Mouse (Mus musculus) embryonic facial prominence, embryonic 13.5 days (tissue): Measurements from ENCODE around the gene Leng8. TPM values are rescaled to one million over a fixed set of nuclear protein-coding genes. Genes with fewer than 3 reads are reported as not detected.

Experiments used
- ATAC-seq: fragments of 200-750 bp; cut with Nextera tagmentation; 2 replicates; pipeline ENCODE4 v1.8.0; 2017; ENCODE audit warnings: low read depth; ENCODE audit not compliant: insufficient number of reproducible peaks, insufficient read depth, low FRiP score, low TSS enrichment
- H3K27ac ChIP-seq: fragments of 300-500 bp; sonication (generic); 2 replicates; pipeline ENCODE4 v1.5.1; 2015; ENCODE audit warnings: moderate library complexity, mild to moderate bottlenecking, inconsistent platforms
- H3K27me3 ChIP-seq: fragments of 300-500 bp; sonication (generic); 2 replicates; pipeline ENCODE4 v1.6.1; 2015; ENCODE audit warnings: mild to moderate bottlenecking, inconsistent platforms
- H3K36me3 ChIP-seq: fragments of 300-500 bp; sonication (generic); 2 replicates; pipeline ENCODE4 v1.6.1; 2015; ENCODE audit warnings: mild to moderate bottlenecking, inconsistent platforms
- H3K4me1 ChIP-seq: fragments of 300-500 bp; sonication (generic); 2 replicates; pipeline ENCODE4 v1.6.1; 2015; ENCODE audit warnings: inconsistent platforms
- H3K4me2 ChIP-seq: fragments of 300-500 bp; sonication (generic); 2 replicates; pipeline ENCODE4 v1.6.1; 2015; ENCODE audit warnings: moderate library complexity, mild to moderate bottlenecking, inconsistent platforms
- H3K4me3 ChIP-seq: fragments of 300-500 bp; sonication (generic); 2 replicates; pipeline ENCODE4 v1.5.1; 2015; ENCODE audit warnings: mild to moderate bottlenecking, inconsistent platforms
- H3K9ac ChIP-seq: fragments of 300-500 bp; sonication (generic); 2 replicates; pipeline ENCODE4 v1.6.1; 2015; ENCODE audit warnings: mild to moderate bottlenecking, inconsistent platforms
- H3K9me3 ChIP-seq: fragments of 300-500 bp; sonication (generic); 2 replicates; pipeline ENCODE4 v1.6.1; 2016; ENCODE audit warnings: inconsistent platforms
- WGBS: fragments of 180-500 bp; shearing (Covaris S2); methylation state at CpG from one replicate; pipeline ENCODE4 v1.1.7; 2015; ENCODE audit warnings: mixed read lengths; 5-methylcytosine and 5-hydroxymethylcytosine counted together
- polyA plus RNA-seq: library from polyadenylated mRNA; unstranded; fragments of >200 nt; fragmentation: Nextera tagmentation; extraction: Ambion mirVana; gene quantifications from 2 replicates; pipeline ENCODE4 v1.2.1, GENCODE M21; 2015

The Leng8 gene
- 66.7 and 67.8 TPM in 2 replicates for polyA plus RNA-seq

- H3K4me3 ChIP-seq: peak within 1 kb of the TSS; percentile 95
- H3K36me3 ChIP-seq: peaks cover 35% of the 10 kb centered on the region
- peak within 1 kb of the TSS; percentile 91 for H3K9ac ChIP-seq
- no peaks in the 10 kb centered on the region for H3K9me3 ChIP-seq
- peak within 1 kb of the TSS; percentile 83 for H3K4me2 ChIP-seq
- H3K27ac ChIP-seq: peak within 1 kb of the TSS; percentile 94
- peaks cover 13% of the 10 kb centered on the region for H3K4me1 ChIP-seq
- peak; percentile 96 for ATAC-seq
- WGBS: under 1% methylated on average over 59 of the region's 78 CpGs
- H3K27me3 ChIP-seq: no peaks in the 10 kb centered on the region
Measured at GRCm38 (mm10) chr7:4136771-4137531, at the start of gene Leng8. Gene Leng8 (plus strand): TSS chr7:4137039.

GRCm38 (mm10) chr7:4087238-4087895 is 49.5 kb upstream of the Leng8 start:
- Histone ChIP-seq H3K9me3 (no peaks in the 10 kb centered on the region), H3K27ac (no peak overlapping the region), H3K9ac (no peak overlapping the region), H3K4me1 (no peaks in the 10 kb centered on the region), H3K4me3 (no peak overlapping the region), H3K36me3 (no peaks in the 10 kb centered on the region), H3K4me2 (no peak overlapping the region), H3K27me3 (no peaks in the 10 kb centered on the region)
- 75% methylated on average over 4 of the region's 4 CpGs for WGBS
- no peak for ATAC-seq

GRCm38 (mm10) chr7:4087896-4088480 is 48.9 kb upstream of the Leng8 start:
- Histone ChIP-seq H3K27me3 (no peaks in the 10 kb centered on the region), H3K36me3 (no peaks in the 10 kb centered on the region), H3K9me3 (no peaks in the 10 kb centered on the region), H3K4me1 (no peaks in the 10 kb centered on the region), H3K9ac (no peak overlapping the region), H3K4me2 (no peak overlapping the region), H3K4me3 (no peak overlapping the region), H3K27ac (no peak overlapping the region)
- WGBS: 75% methylated on average over 6 of the region's 6 CpGs
- no peak for ATAC-seq

DNA sequence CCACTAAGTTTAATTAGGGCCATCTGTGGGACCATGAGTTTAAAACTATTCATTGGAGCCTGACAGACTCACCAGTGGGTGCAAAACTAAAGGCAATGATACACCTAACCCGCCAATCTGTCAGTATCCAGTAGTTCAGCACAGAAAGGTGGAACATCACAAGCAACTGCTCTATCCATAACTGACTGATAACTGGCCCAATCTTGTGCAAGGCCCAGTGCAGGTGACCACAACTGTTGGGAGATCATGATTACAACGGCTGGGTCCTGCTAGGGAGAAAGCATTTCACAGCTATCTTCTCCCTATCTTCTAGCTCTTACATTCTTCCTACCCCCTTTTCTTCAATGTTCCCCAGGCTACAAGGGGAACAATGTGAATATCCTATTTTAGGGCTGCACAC is 48.2 kb upstream of the Leng8 start:
- Histone ChIP-seq H3K27me3 (no peaks in the 10 kb centered on the region), H3K9ac (no peak overlapping the region), H3K4me1 (no peaks in the 10 kb centered on the region), H3K4me3 (no peak overlapping the region), H3K27ac (no peak overlapping the region), H3K4me2 (no peak overlapping the region), H3K36me3 (no peaks in the 10 kb centered on the region), H3K9me3 (no peaks in the 10 kb centered on the region)
- no peak for ATAC-seq
- 81% methylated on average over 2 of the region's 2 CpGs for WGBS

DNA sequence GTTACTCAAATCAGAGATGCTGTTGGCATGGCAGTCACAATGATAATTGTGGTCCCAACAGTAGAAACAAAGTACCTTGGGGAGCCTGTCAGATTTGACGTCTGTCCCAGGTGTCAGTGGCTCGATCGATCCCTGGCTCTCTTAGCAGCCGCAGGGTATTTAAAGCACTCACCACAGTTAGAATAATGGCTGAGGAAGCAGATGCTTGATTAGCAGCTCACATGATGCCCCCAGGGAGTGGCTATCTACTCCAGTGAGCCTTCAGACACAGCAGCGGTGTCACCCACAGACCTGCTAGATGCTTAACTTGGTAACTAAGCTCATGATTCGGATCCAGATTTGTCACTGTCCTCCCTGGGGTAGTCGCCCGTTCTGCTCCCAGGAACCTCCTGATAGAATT is 45.7 kb upstream of the Leng8 start:
- Histone ChIP-seq H3K4me2 (no peak overlapping the region), H3K9me3 (no peaks in the 10 kb centered on the region), H3K4me1 (no peaks in the 10 kb centered on the region), H3K4me3 (no peak overlapping the region), H3K36me3 (no peaks in the 10 kb centered on the region), H3K27ac (no peak overlapping the region), H3K27me3 (no peaks in the 10 kb centered on the region), H3K9ac (no peak overlapping the region)
- ATAC-seq: no peak
- 30% methylated on average over 8 of the region's 8 CpGs for WGBS

DNA sequence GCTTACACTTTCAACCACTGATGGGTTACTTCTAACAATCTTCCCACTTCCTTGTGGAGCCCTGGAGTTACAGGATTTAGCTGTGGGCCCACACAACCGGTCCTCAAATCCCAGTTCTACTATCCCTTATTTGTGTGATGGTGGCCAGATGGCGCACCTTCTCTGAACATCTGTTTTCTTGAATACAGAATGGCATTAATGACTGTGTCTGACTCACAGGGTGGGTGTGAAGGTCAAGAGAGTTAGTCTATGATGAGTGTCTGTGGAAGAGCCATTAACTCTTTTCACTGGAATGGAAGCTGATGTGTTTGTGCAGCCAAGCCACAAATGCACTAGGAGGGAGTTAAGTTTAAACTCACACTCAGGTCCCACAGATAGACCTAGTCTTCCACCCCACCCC is 38.5 kb upstream of the Leng8 start:
- Histone ChIP-seq H3K27ac (no peak overlapping the region), H3K36me3 (no peaks in the 10 kb centered on the region), H3K9me3 (no peaks in the 10 kb centered on the region), H3K4me1 (no peaks in the 10 kb centered on the region), H3K4me2 (no peak overlapping the region), H3K9ac (no peak overlapping the region), H3K4me3 (no peak overlapping the region), H3K27me3 (no peaks in the 10 kb centered on the region)
- 79% methylated on average over 2 of the region's 2 CpGs for WGBS
- ATAC-seq: no peak

- H3K9me3 ChIP-seq: no peaks in the 10 kb centered on the region
- H3K27ac ChIP-seq: no peak overlapping the region
- no peaks in the 10 kb centered on the region for H3K4me1 ChIP-seq
- H3K27me3 ChIP-seq: no peaks in the 10 kb centered on the region
- H3K4me3 ChIP-seq: no peak overlapping the region
- H3K36me3 ChIP-seq: no peaks in the 10 kb centered on the region
- ATAC-seq: no peak
- H3K4me2 ChIP-seq: no peak overlapping the region
- H3K9ac ChIP-seq: no peak overlapping the region
- WGBS: 71% methylated on average over 2 of the region's 2 CpGs
Measured at GRCm38 (mm10) chr7:4098832-4099231, 38.0 kb upstream of the Leng8 start.

GRCm38 (mm10) chr7:4101144-4101543 is 35.7 kb upstream of the Leng8 start:
- no peak for ATAC-seq

DNA sequence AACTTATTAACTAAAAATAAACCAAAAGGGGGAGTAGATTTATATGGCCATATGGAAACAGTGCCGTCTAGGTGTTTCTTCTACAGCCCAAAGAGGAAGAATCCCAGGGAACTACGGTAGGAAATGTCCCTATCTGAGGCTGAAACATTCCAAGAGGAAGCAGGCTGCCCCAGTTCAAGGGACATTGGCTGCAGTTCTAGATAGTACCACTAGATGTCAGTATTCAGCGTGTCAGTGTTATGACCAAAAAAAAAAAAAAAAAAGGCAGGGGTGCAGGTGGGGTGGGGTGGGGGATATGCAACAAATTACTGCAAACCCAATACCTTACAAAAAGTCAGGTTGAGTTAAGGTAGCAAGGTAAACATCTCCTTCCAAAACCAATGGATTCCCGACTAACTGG is 33.4 kb upstream of the Leng8 start:
- Histone ChIP-seq H3K9ac (no peak overlapping the region), H3K27me3 (no peaks in the 10 kb centered on the region), H3K9me3 (no peaks in the 10 kb centered on the region), H3K27ac (no peak overlapping the region), H3K4me3 (no peak overlapping the region), H3K4me2 (no peak overlapping the region), H3K36me3 (no peaks in the 10 kb centered on the region), H3K4me1 (no peaks in the 10 kb centered on the region)
- ATAC-seq: no peak
- WGBS: 22% methylated on average over 4 of the region's 4 CpGs

More at GRCm38 (mm10) chr7:4101144-4101543, 35.7 kb upstream of the Leng8 start:
- H3K9ac ChIP-seq: no peak overlapping the region
- WGBS: 83% methylated on average over 5 of the region's 5 CpGs
- H3K4me1 ChIP-seq: no peaks in the 10 kb centered on the region
- H3K27me3 ChIP-seq: no peaks in the 10 kb centered on the region
- H3K4me3 ChIP-seq: no peak overlapping the region
- no peaks in the 10 kb centered on the region for H3K9me3 ChIP-seq
- no peak overlapping the region for H3K4me2 ChIP-seq
- no peak overlapping the region for H3K27ac ChIP-seq
- H3K36me3 ChIP-seq: no peaks in the 10 kb centered on the region

GRCm38 (mm10) chr7:4111766-4112165 is 25.1 kb upstream of the Leng8 start:
- Histone ChIP-seq H3K4me3 (no peak overlapping the region), H3K27ac (no peak overlapping the region), H3K9ac (no peak overlapping the region), H3K4me1 (no peaks in the 10 kb centered on the region), H3K27me3 (no peaks in the 10 kb centered on the region), H3K36me3 (no peaks in the 10 kb centered on the region), H3K4me2 (no peak overlapping the region), H3K9me3 (no peaks in the 10 kb centered on the region)
- ATAC-seq: no peak
- 58% methylated on average over 3 of the region's 3 CpGs for WGBS

DNA sequence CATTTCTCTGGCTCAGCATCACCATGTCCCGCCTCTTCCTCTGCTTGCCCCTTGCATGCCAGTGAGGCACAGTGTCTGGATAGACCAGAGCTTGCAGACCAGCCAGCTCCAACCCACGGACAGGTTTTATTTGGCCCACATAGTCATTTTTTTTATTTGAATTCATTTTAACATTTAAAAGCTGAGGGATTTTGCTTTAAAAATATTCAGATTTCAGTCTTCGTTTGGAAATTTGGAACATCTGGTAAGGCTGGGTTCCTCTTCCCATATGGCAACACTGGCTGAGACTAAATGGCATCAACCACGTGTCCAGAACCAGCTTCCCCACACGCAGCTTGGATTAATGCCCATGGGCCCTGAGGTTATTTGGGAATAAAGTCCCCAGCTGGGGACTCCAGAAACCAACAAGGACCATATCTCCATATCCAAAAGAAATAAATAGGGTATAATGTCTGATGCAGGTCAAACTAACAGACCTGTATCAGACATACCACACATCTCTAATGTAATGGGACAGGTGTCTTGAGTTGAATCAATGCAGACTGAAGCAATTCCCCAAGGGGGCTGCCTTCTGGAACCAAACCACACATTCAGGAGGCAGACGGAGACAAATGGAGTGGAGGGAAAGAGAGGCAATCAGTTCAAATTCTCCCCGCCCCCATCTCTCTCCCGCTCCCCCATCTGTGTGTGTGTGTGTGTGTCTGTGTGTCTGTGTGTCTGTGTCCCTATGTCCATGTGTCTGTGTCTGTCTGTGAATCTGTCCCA is 19.6 kb upstream of the Leng8 start:
- no peak overlapping the region for H3K27ac ChIP-seq
- no peak overlapping the region for H3K9ac ChIP-seq
- H3K4me3 ChIP-seq: no peak overlapping the region
- WGBS: 54% methylated on average over 8 of the region's 8 CpGs
- peaks cover 35% of the 10 kb centered on the region for H3K27me3 ChIP-seq
- no peaks in the 10 kb centered on the region for H3K36me3 ChIP-seq
- H3K9me3 ChIP-seq: no peaks in the 10 kb centered on the region
- peaks cover 16% of the 10 kb centered on the region for H3K4me1 ChIP-seq
- no peak overlapping the region for H3K4me2 ChIP-seq
- no peak for ATAC-seq
